Mouse (Mus musculus) kidney, adult 2 months (tissue): Measurements from ENCODE around the gene Pdcd6. TPM values are rescaled to one million over a fixed set of nuclear protein-coding genes. Genes with fewer than 3 reads are reported as not detected.

ENCODE experiments used
- DNase-seq: peaks from one replicate; pipeline ENCODE4 v3.0.0; 2021
- H3K27ac ChIP-seq: fragments of 200-500 bp; 2 replicates; pipeline ENCODE4 v1.5.1; 2012; ENCODE audit warnings: low read depth, low read length, control low read depth, inconsistent platforms; ENCODE audit not compliant: insufficient read depth
- H3K27me3 ChIP-seq: fragments of 200-500 bp; replicated peaks from 2 replicates; pipeline ENCODE4 v1.6.1; 2012; ENCODE audit warnings: mild to moderate bottlenecking, moderate library complexity, low read length, inconsistent platforms; ENCODE audit not compliant: control insufficient read depth, insufficient read depth
- H3K36me3 ChIP-seq: fragments of 200-500 bp; 2 replicates; pipeline ENCODE4 v1.6.1; 2012; ENCODE audit warnings: mild to moderate bottlenecking, moderate library complexity, low read length, inconsistent platforms; ENCODE audit not compliant: control insufficient read depth, insufficient read depth
- H3K4me1 ChIP-seq: fragments of 200-500 bp; 2 replicates; pipeline ENCODE4 v1.6.1; 2011; ENCODE audit warnings: low read length; ENCODE audit not compliant: control insufficient read depth, insufficient read depth
- H3K4me3 ChIP-seq: fragments of 200-500 bp; 2 replicates; pipeline ENCODE4 v1.5.1; 2011; ENCODE audit warnings: mild to moderate bottlenecking, low read depth, low read length, control low read depth; ENCODE audit not compliant: insufficient read depth
- CTCF ChIP-seq: fragments of 200-500 bp; conservative IDR thresholded peaks from 2 replicates; pipeline ENCODE4 v1.5.1; 2011; ENCODE audit warnings: low read depth, mild to moderate bottlenecking, control low read depth, low read length, moderate library complexity, mixed read lengths; ENCODE audit not compliant: insufficient read depth, insufficient read length
- POLR2A ChIP-seq: fragments of 200-500 bp; IDR thresholded peaks from one replicate; pipeline ENCODE4 v1.6.1; 2011; ENCODE audit warnings: low read depth, low read length, control low read depth
- WGBS: fragments of 180-500 bp; shearing (Covaris S2); methylation state at CpG from one replicate; pipeline ENCODE4 v1.1.7; 2018; 5-methylcytosine and 5-hydroxymethylcytosine counted together
- polyA plus RNA-seq: library from polyadenylated mRNA; depleted of rRNA; stranded (reverse); fragments of >200 nt; gene quantifications from 2 replicates; pipeline ENCODE4 v1.2.3, GENCODE M21; 2012

Gene Pdcd6
- polyA plus RNA-seq, 1 experiment: 136 TPM

DNA sequence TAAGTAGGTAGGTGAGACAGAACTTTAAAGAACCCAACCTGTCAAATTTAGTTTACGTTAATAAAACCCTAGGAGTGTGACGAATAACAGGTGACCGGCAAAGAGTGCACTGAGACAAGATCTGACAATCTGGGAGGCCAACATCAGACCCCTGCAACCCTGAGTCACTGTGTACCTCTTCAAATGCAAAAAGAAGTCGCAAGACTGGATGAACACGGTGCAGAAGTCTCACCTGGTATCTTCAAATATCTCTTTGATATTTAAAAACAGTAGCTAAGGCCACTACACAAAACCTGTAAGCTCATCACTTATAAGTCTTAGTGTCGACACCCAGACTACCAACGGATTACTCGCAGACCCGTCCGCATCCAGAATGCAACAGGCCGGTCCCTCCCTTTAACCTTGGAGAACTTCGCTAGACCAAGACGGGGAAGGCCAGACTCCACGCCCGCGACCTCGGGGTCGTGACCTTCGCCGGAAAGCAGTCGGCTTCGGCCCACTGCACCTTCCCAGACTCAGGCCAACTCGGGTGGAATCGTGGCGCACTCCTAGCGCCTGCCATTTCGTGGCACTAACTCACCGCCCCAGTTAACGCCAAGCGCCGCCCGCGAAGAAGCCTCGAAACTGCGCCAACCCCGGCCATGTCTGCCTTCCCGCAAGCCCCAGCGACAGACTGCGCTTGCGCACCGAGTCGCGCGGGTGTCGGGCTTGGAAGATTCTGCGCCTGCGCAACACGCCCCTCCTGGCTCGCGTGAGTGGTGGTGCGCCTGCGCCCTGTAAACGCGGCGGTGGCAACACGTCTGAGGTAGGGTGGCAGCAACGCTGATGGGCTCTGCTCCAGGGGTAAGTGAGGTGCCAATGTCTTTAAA, 32.4 kb upstream of the Pdcd6 start, which contains the start of the genes Sdha and Ccdc127:
Sdha (minus strand) TSS at position 715 of the 869 bp plus-strand sequence.
Ccdc127 (plus strand) TSS at position 744 of the 869 bp plus-strand sequence.
- peaks cover 2% of the 10 kb centered on the region for H3K4me1 ChIP-seq
- H3K27ac ChIP-seq: peak within 1 kb of the TSS; percentile 99
- WGBS: 1% methylated on average over 57 of the region's 57 CpGs
- no peaks in the 10 kb centered on the region for H3K27me3 ChIP-seq
- H3K36me3 ChIP-seq: no peaks in the 10 kb centered on the region; the same call in 1 of the 2 replicates
- peak within 1 kb of the TSS; percentile 86 for H3K4me3 ChIP-seq
- DNase-seq: peak; percentile 97
- peak; percentile 51 for TF ChIP-seq POLR2A
- TF ChIP-seq CTCF: no peak

DNA sequence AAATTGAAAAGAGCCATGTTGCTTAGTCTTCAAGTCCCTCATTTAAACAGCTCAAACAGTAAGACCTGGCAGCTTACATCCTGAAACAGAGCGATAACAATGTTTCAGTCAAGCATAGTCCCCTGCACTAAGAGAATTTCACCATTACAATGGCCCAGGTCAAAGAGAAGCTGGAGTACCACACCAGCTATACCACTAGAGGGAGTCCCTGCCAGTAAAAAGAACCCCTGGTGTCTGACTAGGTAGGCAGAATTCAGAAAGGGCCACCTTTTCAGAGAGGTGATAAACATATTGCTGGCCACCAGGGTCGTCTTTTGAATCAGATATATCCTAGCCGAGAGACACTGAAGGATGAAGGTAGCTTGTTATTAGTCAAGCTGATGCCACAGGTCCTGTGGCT, 23.7 kb upstream of the Pdcd6 start:
- H3K27me3 ChIP-seq: no peaks in the 10 kb centered on the region
- H3K27ac ChIP-seq: no peak overlapping the region
- no peak overlapping the region for H3K4me3 ChIP-seq
- peaks cover 2% of the 10 kb centered on the region; the same call in 1 of the 2 replicates for H3K4me1 ChIP-seq
- H3K36me3 ChIP-seq: peaks cover 19% of the 10 kb centered on the region
- TF ChIP-seq CTCF (peak; percentile 48), POLR2A (no peak)
- peak; percentile 49 for DNase-seq
- 34% methylated on average over 3 of the region's 3 CpGs for WGBS

DNA sequence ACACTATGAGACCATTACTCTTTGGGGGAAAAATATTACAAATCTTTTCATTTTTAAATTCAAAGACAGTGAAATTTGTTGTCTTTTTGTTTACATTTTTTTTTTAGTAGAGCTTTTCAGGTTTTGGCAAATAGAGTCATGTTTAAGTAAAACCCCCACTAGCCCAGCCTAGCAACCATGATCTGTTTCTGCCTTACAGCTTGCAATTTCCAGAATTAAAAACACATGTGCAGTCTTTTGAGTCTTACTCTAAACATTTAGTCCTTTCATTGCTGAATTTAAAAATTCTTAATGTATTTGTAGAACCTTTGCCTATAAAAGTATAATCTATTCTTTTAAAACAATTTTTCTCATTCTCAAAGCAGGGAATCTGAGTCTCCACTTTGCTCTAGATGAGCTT, 11.9 kb upstream of the Pdcd6 start:
- H3K27ac ChIP-seq: no peak overlapping the region

DNA sequence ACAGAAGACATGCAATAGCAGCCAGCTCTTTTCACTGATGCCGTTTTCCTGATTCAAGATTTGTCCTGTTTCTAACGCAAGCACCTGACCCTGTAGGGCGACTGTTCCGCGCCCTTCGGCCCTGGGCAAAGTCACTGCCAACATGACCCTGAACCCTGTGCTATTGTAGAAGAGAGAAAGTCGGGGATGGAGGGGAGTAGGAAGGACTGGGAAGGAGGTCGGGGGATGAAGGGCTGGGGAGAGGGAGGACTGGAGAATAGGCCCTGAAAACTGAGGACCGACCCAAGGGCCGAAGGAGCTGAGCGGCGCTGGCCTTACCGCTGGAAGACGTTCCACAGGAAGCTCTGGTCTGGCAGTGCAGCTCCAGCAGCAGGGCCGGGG, 601 bp downstream of the Pdcd6 start:
- WGBS: 2% methylated on average over 15 of the region's 15 CpGs
- DNase-seq: peak; percentile 61
- Histone ChIP-seq H3K27ac (peak overlapping the region; percentile 53), H3K36me3 (peaks cover 2% of the 10 kb centered on the region), H3K4me1 (no peaks in the 10 kb centered on the region; the same call in 1 of the 2 replicates), H3K27me3 (no peaks in the 10 kb centered on the region), H3K4me3 (peak overlapping the region; percentile 65)
- TF ChIP-seq POLR2A (no peak), CTCF (no peak)

More for the DNA sequence above, 11.9 kb upstream of the Pdcd6 start:
- Histone ChIP-seq H3K36me3 (peaks cover 24% of the 10 kb centered on the region), H3K4me3 (no peak overlapping the region), H3K27me3 (no peaks in the 10 kb centered on the region), H3K4me1 (no peaks in the 10 kb centered on the region)
- no peak for DNase-seq
- TF ChIP-seq CTCF (no peak), POLR2A (no peak)

DNA sequence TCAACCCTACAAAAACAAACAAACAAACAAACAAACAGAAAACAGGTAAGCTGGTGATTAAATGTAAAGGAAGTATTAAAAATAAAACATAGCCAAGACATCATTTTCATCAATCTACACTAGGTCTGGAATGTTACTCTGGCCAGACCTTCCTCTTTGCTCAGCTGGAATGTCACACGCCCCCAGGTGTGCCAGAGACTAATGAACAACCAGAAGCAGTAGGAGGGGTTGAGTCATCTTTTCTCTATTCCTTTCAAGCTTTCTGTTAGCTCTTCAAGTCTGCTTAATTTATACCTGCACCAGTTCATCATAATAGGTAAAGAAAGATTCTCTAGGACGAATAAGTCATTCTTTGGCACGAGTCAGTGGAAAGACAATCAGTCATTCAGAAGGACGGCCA, 994 bp downstream of the Pdcd6 start:
- peak overlapping the region; percentile 65 for H3K4me3 ChIP-seq
- H3K27me3 ChIP-seq: no peaks in the 10 kb centered on the region
- no peaks in the 10 kb centered on the region; the same call in 1 of the 2 replicates for H3K4me1 ChIP-seq
- no peak for TF ChIP-seq POLR2A
- no peak for TF ChIP-seq CTCF
- 9% methylated on average over 4 of the region's 4 CpGs for WGBS
- peaks cover 3% of the 10 kb centered on the region for H3K36me3 ChIP-seq
- H3K27ac ChIP-seq: peak overlapping the region; percentile 53; the same call in 1 of the 2 replicates
- DNase-seq: no peak

DNA sequence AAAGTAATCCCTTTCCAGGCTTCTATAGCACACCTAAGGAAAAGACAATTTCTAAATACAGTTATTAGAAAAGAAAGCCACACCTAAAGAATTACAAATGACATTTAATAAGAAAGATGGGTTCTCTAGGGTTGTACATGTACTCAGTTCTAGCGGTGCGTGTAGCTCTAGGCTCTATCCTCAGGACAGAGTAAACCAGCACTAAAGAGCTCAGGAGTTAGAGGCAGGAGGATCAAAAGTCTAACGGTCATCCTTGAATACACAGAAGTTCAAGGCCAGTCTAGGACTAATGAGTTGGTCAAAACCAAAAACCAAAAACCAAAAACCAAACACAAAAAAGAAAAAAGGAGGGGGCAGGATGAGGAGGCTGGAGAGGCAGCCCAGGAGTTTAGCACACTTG, 2.8 kb downstream of the Pdcd6 start:
- TF ChIP-seq CTCF (no peak), POLR2A (no peak)
- Histone ChIP-seq H3K27me3 (no peaks in the 10 kb centered on the region), H3K4me1 (no peaks in the 10 kb centered on the region; the same call in 1 of the 2 replicates), H3K27ac (no peak overlapping the region), H3K4me3 (no peak overlapping the region), H3K36me3 (peaks cover 4% of the 10 kb centered on the region; the same call in 1 of the 2 replicates)
- no peak for DNase-seq
- WGBS: 85% methylated on average over 3 of the region's 3 CpGs

DNA sequence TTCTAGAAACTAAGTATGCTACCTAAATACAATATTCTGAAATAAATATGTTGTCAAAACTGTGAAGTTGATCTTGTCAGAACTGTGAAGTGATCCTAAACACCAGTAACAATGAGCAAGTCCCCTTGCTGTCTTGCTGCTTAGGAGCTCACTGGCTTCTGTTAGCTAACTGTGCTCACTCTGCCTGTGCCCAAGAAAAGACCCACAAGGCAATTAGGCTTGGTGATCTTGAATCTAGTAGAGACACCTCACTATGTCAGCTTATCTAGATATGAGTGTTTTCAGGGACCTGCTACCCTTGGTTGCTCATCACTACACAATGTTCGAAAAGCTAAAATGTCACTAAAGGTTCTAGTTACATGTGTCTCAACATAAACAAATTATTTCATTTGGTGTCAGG, 11.6 kb downstream of the Pdcd6 start:
- H3K27ac ChIP-seq: no peak overlapping the region
- no peak overlapping the region for H3K4me3 ChIP-seq
- TF ChIP-seq CTCF: no peak
- no peak for TF ChIP-seq POLR2A
- no peak for DNase-seq
- WGBS: 93% methylated on average over 1 of the region's 1 CpGs
- no peaks in the 10 kb centered on the region for H3K27me3 ChIP-seq
- H3K4me1 ChIP-seq: no peaks in the 10 kb centered on the region
- H3K36me3 ChIP-seq: peaks cover 12% of the 10 kb centered on the region
